Mouse (Mus musculus) lung, postnatal 25 days (tissue): ENCODE measurements around the gene Psmc3ip.

Experiments
- DNase-seq: peaks from one replicate; pipeline ENCODE4 v3.0.0; 2022; ENCODE audit warnings: low spot score

Gene Psmc3ip

GRCm38 (mm10) chr11:101079746-101080145, 15.5 kb downstream of the Psmc3ip start:
- DNase-seq: no peak

GRCm38 (mm10) chr11:101078121-101078520, 17.1 kb downstream of the Psmc3ip start, which contains the start of gene Hsd17b1:
Gene Hsd17b1 (plus strand): TSS chr11:101078411.
- DNase-seq: no peak

- DNase-seq: no peak
Observed at GRCm38 (mm10) chr11:101071810-101072428, 23.3 kb downstream of the Psmc3ip start.

GRCm38 (mm10) chr11:101070987-101071386, 24.2 kb downstream of the Psmc3ip start:
- DNase-seq: no peak

- DNase-seq: no peak
Observed at GRCm38 (mm10) chr11:101070189-101070527, 25.1 kb downstream of the Psmc3ip start.

- peak; percentile 97 for DNase-seq
Observed at GRCm38 (mm10) chr11:101069391-101070188, 25.6 kb downstream of the Psmc3ip start, which contains the start of gene Naglu. Gene Naglu (plus strand): TSS chr11:101070012.

GRCm38 (mm10) chr11:101066549-101067412, 28.5 kb downstream of the Psmc3ip start:
- DNase-seq: peak; percentile 83

- no peak for DNase-seq
Observed at GRCm38 (mm10) chr11:101065002-101065401, 30.2 kb downstream of the Psmc3ip start.

- no peak for DNase-seq
Observed at GRCm38 (mm10) chr11:101064462-101064861, 30.8 kb downstream of the Psmc3ip start.

GRCm38 (mm10) chr11:101063676-101064327, 31.4 kb downstream of the Psmc3ip start:
- peak; percentile 88 for DNase-seq

- DNase-seq: no peak
Observed at GRCm38 (mm10) chr11:101062971-101063675, 32.1 kb downstream of the Psmc3ip start.

GRCm38 (mm10) chr11:101062165-101062884, 32.9 kb downstream of the Psmc3ip start:
- peak; percentile 79 for DNase-seq

GRCm38 (mm10) chr11:101061049-101061448, 34.2 kb downstream of the Psmc3ip start:
- DNase-seq: no peak

GRCm38 (mm10) chr11:101060126-101060525, 35.1 kb downstream of the Psmc3ip start:
- peak; percentile 84 for DNase-seq

GRCm38 (mm10) chr11:101059473-101059872, 35.8 kb downstream of the Psmc3ip start:
- DNase-seq: no peak

GRCm38 (mm10) chr11:101058726-101059125, 36.5 kb downstream of the Psmc3ip start:
- DNase-seq: no peak

GRCm38 (mm10) chr11:101057860-101058259, 37.4 kb downstream of the Psmc3ip start:
- peak; percentile 90 for DNase-seq

- peak; percentile 83 for DNase-seq
Observed at GRCm38 (mm10) chr11:101056885-101057284, 38.4 kb downstream of the Psmc3ip start.

- no peak for DNase-seq
Observed at GRCm38 (mm10) chr11:101055418-101055817, 39.8 kb downstream of the Psmc3ip start.

- DNase-seq: no peak
Observed at GRCm38 (mm10) chr11:101053974-101054373, 41.3 kb downstream of the Psmc3ip start.
